Mouse (Mus musculus) heart, embryonic 15.5 days (tissue): Measurements from ENCODE around the gene Apol6. TPM values are rescaled to one million over a fixed set of nuclear protein-coding genes. Genes with fewer than 3 reads are reported as not detected.

Experiments
- ATAC-seq: fragments of 200-750 bp; cut with Nextera tagmentation; replicated peaks from 2 replicates; pipeline ENCODE4 v1.8.0; 2017; ENCODE audit warnings: low read depth, moderate TSS enrichment; ENCODE audit not compliant: insufficient number of reproducible peaks, insufficient read depth, low FRiP score
- H3K27ac ChIP-seq: fragments of 300-500 bp; sonication (generic); 2 replicates; pipeline ENCODE4 v1.5.1; 2015; ENCODE audit warnings: mild to moderate bottlenecking, inconsistent platforms
- H3K27me3 ChIP-seq: fragments of 300-500 bp; sonication (generic); 2 replicates; pipeline ENCODE4 v1.6.1; 2015; ENCODE audit warnings: inconsistent platforms
- H3K36me3 ChIP-seq: fragments of 300-500 bp; sonication (generic); 2 replicates; pipeline ENCODE4 v1.6.1; 2015; ENCODE audit warnings: mild to moderate bottlenecking, inconsistent platforms
- H3K4me1 ChIP-seq: fragments of 300-500 bp; sonication (generic); replicated peaks from 2 replicates; pipeline ENCODE4 v1.6.1; 2015; ENCODE audit warnings: inconsistent platforms
- H3K4me2 ChIP-seq: fragments of 300-500 bp; sonication (generic); 2 replicates; pipeline ENCODE4 v1.6.1; 2015; ENCODE audit warnings: inconsistent platforms, mild to moderate bottlenecking, moderate library complexity
- H3K4me3 ChIP-seq: fragments of 300-500 bp; sonication (generic); 2 replicates; pipeline ENCODE4 v1.5.1; 2015; ENCODE audit warnings: mild to moderate bottlenecking, inconsistent platforms
- H3K9ac ChIP-seq: fragments of 300-500 bp; sonication (generic); 2 replicates; pipeline ENCODE4 v1.6.1; 2015; ENCODE audit warnings: mild to moderate bottlenecking, inconsistent platforms
- H3K9me3 ChIP-seq: fragments of 300-500 bp; sonication (generic); replicated peaks from 2 replicates; pipeline ENCODE4 v1.6.1; 2016; ENCODE audit warnings: inconsistent platforms
- WGBS: fragments of 180-500 bp; shearing (Covaris S2); methylation state at CpG from one replicate; pipeline ENCODE4 v1.1.7; 2015; ENCODE audit warnings: mixed read lengths; 5-methylcytosine and 5-hydroxymethylcytosine counted together
- polyA plus RNA-seq: library from polyadenylated mRNA; unstranded; fragments of >200 nt; fragmentation: Nextera tagmentation; extraction: Ambion mirVana; gene quantifications from 2 replicates; pipeline ENCODE4 v1.2.1, GENCODE M21; 2015

The Apol6 gene
- polyA plus RNA-seq, 1 experiment from 2014 or later = 0.26 TPM

DNA sequence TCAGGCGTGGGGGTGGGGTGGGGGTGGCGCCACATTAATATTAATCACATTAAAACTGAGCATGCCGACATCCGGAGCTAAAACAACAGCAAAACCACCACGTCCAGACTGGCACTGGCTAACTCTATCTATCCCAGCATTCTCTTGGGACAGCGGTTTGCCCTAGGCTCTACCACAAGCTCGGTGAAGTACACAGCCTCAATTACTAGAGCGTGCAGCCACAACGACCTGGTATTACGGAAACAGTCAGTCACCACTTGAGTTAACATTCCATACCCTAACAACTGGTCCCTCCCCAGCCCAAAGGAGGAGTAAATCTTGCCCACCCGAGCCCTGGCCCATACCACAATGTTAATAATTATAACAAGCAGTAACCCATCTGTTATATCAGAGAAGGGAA, 44.7 kb downstream of the Apol6 start:
- Histone ChIP-seq H3K36me3 (peaks cover 48% of the 10 kb centered on the region; the same call in 1 of the 2 replicates), H3K27ac (0 out of 2 replicates have a peak overlapping the region, but pooled peaks have one; percentile 18), H3K9ac (no peak overlapping the region), H3K27me3 (no peaks in the 10 kb centered on the region), H3K4me3 (no peak overlapping the region), H3K9me3 (no peaks in the 10 kb centered on the region), H3K4me1 (peaks cover 42% of the 10 kb centered on the region), H3K4me2 (no peak overlapping the region)
- ATAC-seq = no peak
- WGBS = 63% methylated on average over 11 of the region's 11 CpGs

DNA sequence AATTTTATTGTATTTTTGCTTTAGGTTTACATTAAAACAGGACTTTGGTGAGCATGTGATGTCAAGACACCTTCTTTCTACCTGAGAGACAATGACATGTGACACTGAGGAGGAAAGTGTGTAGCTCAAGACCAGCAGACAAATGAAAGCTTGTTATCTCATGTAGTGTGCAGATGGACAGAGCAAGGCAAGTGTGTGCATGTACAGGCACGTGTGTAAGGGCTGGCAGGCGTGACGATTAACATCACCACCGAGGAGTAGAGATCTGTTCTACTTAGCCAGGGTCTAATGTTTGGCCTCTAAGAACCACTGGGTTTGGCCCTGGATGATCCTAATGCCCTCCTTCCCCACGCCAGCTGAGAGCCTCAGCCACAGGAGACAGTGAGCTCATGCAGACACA, 46.0 kb downstream of the Apol6 start:
- no peak overlapping the region for H3K4me2 ChIP-seq
- H3K36me3 ChIP-seq = peaks cover 51% of the 10 kb centered on the region; the same call in 1 of the 2 replicates
- ATAC-seq = no peak
- H3K9ac ChIP-seq = no peak overlapping the region
- H3K27ac ChIP-seq = no peak overlapping the region
- H3K4me1 ChIP-seq = peaks cover 37% of the 10 kb centered on the region
- H3K27me3 ChIP-seq = no peaks in the 10 kb centered on the region
- H3K9me3 ChIP-seq = no peaks in the 10 kb centered on the region
- no peak overlapping the region for H3K4me3 ChIP-seq
- 71% methylated on average over 5 of the region's 5 CpGs for WGBS

DNA sequence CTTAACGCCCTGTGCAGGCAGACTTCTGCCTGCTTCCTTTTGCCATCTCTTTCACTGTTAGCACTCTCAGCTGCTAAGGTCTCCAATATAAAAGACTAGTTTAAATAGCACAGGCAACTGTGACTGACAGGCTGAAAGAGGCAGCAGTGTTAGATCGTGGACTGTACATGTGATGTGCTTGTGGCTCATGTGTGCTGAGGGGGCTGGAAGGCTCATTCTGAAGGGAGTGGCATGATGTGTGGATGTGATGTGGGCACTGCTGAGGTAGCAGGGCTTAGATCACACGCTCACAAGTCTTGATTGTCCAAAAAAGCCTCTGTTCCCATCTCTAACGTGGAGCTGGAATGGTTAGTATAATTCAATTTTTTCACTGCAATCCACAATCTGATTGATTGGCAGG, 46.9 kb downstream of the Apol6 start:
- peaks cover 56% of the 10 kb centered on the region for H3K36me3 ChIP-seq
- H3K4me1 ChIP-seq = peaks cover 32% of the 10 kb centered on the region
- ATAC-seq = no peak
- 75% methylated on average over 4 of the region's 4 CpGs for whole genome bisulfite sequencing
- H3K9ac ChIP-seq = no peak overlapping the region
- no peak overlapping the region for H3K4me2 ChIP-seq
- no peaks in the 10 kb centered on the region for H3K9me3 ChIP-seq
- H3K4me3 ChIP-seq = no peak overlapping the region
- no peaks in the 10 kb centered on the region for H3K27me3 ChIP-seq
- no peak overlapping the region for H3K27ac ChIP-seq

DNA sequence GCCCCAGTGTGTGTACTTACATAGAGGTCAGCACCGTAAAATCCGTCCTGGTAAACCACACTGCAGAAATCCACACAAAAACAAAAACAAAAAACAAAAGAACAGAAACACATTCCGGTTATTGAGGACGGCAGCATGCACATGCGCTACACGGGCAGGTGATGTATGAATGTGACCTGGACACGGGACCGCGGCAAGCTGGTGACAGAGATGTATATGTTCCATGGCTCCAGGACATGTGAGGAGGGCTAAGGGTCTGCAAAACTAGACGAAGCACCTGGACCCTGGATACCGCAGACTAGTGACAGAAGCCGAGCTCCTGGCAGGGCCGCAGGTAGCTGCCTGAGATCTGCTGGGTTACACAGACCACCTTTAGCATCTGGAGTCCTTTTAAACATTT, 49.9 kb downstream of the Apol6 start:
- Histone ChIP-seq H3K27me3 (no peaks in the 10 kb centered on the region), H3K9me3 (no peaks in the 10 kb centered on the region), H3K36me3 (peaks cover 67% of the 10 kb centered on the region), H3K9ac (no peak overlapping the region), H3K4me1 (peaks cover 19% of the 10 kb centered on the region), H3K27ac (no peak overlapping the region), H3K4me3 (no peak overlapping the region), H3K4me2 (no peak overlapping the region)
- no peak for ATAC-seq
- 94% methylated on average over 13 of the region's 13 CpGs for WGBS

DNA sequence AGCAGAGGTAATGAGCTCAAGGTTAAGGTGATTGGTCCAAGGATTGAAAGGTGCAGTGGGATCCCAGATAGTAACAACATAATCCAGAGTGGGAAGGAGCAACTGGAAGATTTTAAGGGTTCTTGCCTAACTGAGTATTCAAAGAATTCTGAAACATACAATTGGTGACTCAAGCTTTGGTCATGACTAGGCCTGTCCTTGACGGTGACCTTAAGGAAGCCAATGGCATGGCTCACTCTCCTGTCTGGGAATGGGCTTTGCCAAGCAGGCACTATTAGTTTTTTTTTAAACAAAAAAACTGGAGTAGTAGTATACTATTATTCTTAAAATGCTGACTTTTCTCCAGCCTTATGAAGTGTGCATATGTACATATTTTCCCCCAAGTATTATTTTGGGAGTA, 50.7 kb downstream of the Apol6 start:
- Histone ChIP-seq H3K27ac (no peak overlapping the region), H3K9ac (no peak overlapping the region), H3K4me3 (no peak overlapping the region), H3K36me3 (peaks cover 67% of the 10 kb centered on the region), H3K9me3 (no peaks in the 10 kb centered on the region), H3K4me2 (no peak overlapping the region), H3K27me3 (no peaks in the 10 kb centered on the region), H3K4me1 (peaks cover 14% of the 10 kb centered on the region)
- 92% methylated on average over 1 of the region's 1 CpGs for WGBS
- no peak for ATAC-seq

DNA sequence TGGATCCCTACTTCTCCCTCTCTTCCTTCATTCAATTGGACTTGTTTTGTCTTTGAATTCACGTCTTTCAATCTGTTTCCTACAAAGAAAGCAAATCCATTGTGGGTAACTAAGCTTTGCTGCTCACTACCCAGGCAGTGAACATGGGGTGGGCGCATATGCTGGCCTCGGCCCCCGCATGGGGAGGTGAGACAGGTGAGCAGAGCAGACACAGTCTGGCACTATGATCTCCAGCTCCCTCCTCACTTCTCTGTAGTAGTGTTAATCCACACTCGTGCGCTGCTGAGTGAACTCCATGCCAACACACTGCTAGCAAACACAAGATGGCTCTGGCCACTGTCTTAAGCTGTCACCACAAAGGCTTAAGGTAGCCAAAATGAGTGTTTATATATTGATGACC, 52.8 kb downstream of the Apol6 start:
- Histone ChIP-seq H3K9me3 (no peaks in the 10 kb centered on the region), H3K27me3 (no peaks in the 10 kb centered on the region), H3K4me1 (no peaks in the 10 kb centered on the region), H3K4me3 (no peak overlapping the region), H3K27ac (no peak overlapping the region), H3K36me3 (peaks cover 71% of the 10 kb centered on the region), H3K9ac (no peak overlapping the region), H3K4me2 (no peak overlapping the region)
- no peak for ATAC-seq
- WGBS = 82% methylated on average over 6 of the region's 6 CpGs

DNA sequence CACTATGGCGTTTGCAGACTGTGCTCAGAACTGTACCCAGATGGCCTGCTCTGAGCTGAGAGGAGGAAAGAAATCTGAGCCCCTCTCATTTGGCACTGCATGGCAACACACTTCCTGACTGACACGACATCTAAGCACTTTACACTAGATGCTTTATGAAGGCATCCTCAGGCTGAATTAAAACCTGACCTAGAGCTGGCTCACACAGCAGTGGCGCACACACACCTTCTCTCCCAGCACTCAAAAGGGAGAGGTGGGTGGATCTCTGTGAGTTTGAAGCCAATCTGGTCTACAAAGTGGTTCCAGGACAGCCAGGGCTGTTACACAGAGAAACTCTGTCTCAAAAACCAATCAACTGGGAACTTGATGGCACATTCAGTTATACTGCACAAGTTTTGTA, 55.2 kb downstream of the Apol6 start:
- Histone ChIP-seq H3K9me3 (no peaks in the 10 kb centered on the region), H3K27ac (no peak overlapping the region), H3K4me3 (no peak overlapping the region), H3K27me3 (no peaks in the 10 kb centered on the region), H3K4me1 (no peaks in the 10 kb centered on the region), H3K36me3 (peaks cover 54% of the 10 kb centered on the region), H3K9ac (no peak overlapping the region), H3K4me2 (no peak overlapping the region)
- ATAC-seq = no peak
- 59% methylated on average over 3 of the region's 3 CpGs for WGBS

DNA sequence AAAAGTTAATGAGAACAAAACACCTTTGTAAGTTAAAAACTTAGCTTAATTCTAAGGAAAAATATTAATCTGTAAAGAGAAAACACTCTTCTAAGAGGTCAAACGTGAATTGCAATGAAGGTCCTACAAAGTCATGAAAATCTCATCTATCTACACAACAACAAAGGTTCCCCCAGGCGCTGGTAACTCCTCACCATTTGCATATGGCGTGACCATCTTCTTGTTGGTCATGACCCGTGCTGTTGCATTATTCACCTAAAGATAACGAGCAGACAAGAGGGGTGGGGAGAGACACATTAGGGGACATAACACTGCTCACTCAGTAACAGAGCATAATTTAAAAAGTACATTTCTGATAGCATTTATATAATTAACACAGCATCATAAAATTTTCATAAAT, 58.2 kb downstream of the Apol6 start:
- H3K36me3 ChIP-seq = peaks cover 30% of the 10 kb centered on the region
- H3K9me3 ChIP-seq = no peaks in the 10 kb centered on the region
- no peak overlapping the region for H3K4me3 ChIP-seq
- no peak overlapping the region for H3K4me2 ChIP-seq
- H3K27ac ChIP-seq = no peak overlapping the region
- H3K9ac ChIP-seq = no peak overlapping the region
- H3K4me1 ChIP-seq = peaks cover 9% of the 10 kb centered on the region
- H3K27me3 ChIP-seq = no peaks in the 10 kb centered on the region
- 89% methylated on average over 5 of the region's 5 CpGs for WGBS
- ATAC-seq = no peak

DNA sequence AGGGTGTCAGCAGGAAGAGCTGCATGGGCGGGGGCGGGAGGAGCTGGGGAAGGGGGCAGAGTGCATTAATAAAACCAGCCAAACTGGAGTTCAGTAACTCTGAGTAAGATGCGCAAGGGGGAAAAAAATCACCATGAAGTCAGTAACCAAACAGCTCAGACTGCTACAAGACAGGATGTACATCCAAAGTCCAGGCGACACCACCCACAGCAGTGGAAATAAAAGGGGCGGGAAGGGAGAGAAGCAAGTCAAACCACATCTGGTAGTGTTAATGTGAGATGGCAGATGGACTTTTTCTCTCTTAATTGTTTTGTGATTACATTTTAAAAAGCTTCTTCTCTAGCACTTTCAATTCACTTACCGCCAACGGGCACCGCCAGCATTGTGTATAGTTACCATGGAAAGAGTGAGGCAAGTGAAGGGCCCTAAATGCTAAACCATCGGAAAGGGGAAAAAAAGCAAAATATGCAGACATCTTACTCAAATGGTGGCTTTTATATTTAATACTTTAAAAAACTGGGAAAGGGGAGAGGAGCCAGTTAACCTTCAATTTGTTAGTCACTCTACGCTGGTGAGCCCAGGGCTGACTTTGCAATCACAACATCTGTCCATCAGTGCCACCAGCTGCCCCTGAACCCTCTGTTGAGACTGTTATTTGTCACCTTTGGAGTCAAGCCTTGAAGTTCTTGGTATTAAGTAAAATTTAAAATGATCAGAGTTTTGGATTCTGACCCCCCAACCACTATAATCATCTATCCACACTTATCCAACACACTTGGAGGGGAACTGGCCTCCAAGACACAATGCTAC, 60.0 kb downstream of the Apol6 start:
- Histone ChIP-seq H3K27ac (0 out of 2 replicates have a peak overlapping the region, but pooled peaks have one; percentile 21), H3K9me3 (no peaks in the 10 kb centered on the region), H3K36me3 (peaks cover 17% of the 10 kb centered on the region), H3K9ac (no peak overlapping the region), H3K4me1 (peaks cover 17% of the 10 kb centered on the region), H3K4me3 (no peak overlapping the region), H3K4me2 (no peak overlapping the region), H3K27me3 (no peaks in the 10 kb centered on the region)
- ATAC-seq = no peak
- 79% methylated on average over 10 of the region's 10 CpGs for WGBS

DNA sequence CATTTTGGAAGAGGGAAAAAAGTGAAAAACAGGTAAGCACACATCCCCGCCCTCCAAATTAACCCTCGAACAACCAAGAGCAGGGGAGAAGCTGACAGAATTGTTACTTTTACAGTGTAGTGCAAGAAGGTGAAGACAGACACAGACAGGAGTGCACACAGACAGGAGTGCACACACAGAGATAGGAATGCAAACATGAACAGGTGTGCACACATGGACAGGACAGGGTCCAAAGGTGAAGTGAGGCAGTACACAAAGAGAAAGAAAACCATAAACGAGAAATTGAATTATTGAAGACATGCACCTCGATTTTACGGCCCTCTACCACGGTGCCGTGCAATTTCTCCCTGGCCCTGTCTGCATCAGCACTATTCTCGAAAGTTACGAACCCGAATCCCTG, 60.7 kb downstream of the Apol6 start:
- Histone ChIP-seq H3K9me3 (no peaks in the 10 kb centered on the region), H3K4me1 (peaks cover 17% of the 10 kb centered on the region), H3K4me3 (no peak overlapping the region), H3K4me2 (no peak overlapping the region), H3K27me3 (no peaks in the 10 kb centered on the region), H3K36me3 (peaks cover 20% of the 10 kb centered on the region), H3K9ac (no peak overlapping the region), H3K27ac (no peak overlapping the region)
- 86% methylated on average over 10 of the region's 10 CpGs for WGBS
- ATAC-seq = no peak
